Mouse (Mus musculus): ENCODE data around the gene Rab8a.

Rab8a gene

GRCm38 (mm10) chr8:72146056-72146455 is 14.9 kb upstream of the Rab8a start:
- in situ Hi-C loops (cut with MseI, MboI), result no loop called here

GRCm38 (mm10) chr8:72146556-72146955 is 14.4 kb upstream of the Rab8a start:
- in situ Hi-C loops (cut with MseI, MboI), result no loop called here

- in situ Hi-C loops (cut with MseI, MboI), result no loop called here
Measured at GRCm38 (mm10) chr8:72147266-72147665, 13.7 kb upstream of the Rab8a start.

GRCm38 (mm10) chr8:72149056-72149455 is 11.9 kb upstream of the Rab8a start:
- in situ Hi-C loops (cut with MseI, MboI), result no loop called here

- in situ Hi-C loops (cut with MseI, MboI), result no loop called here
Measured at GRCm38 (mm10) chr8:72151418-72152078, 9.5 kb upstream of the Rab8a start.

- in situ Hi-C loops (cut with MseI, MboI), result no loop called here
Measured at GRCm38 (mm10) chr8:72153382-72153781, 7.6 kb upstream of the Rab8a start.

GRCm38 (mm10) chr8:72158096-72158495 is 2.9 kb upstream of the Rab8a start:
- in situ Hi-C loops (cut with MseI, MboI), result no loop called here

GRCm38 (mm10) chr8:72158726-72159125 is 2.3 kb upstream of the Rab8a start:
- in situ Hi-C loops (cut with MseI, MboI), result no loop called here

GRCm38 (mm10) chr8:72160007-72160406 is 993 bp upstream of the Rab8a start:
- in situ Hi-C loops (cut with MseI, MboI), result no loop called here

- in situ Hi-C loops (cut with MseI, MboI), result no loop called here
Measured at GRCm38 (mm10) chr8:72162821-72163220, 1.8 kb downstream of the Rab8a start.

- in situ Hi-C loops (cut with MseI, MboI), result no loop called here
Measured at GRCm38 (mm10) chr8:72169098-72169668, 8.2 kb downstream of the Rab8a start.

GRCm38 (mm10) chr8:72169681-72170249 is 8.8 kb downstream of the Rab8a start:
- in situ Hi-C loops (cut with MseI, MboI), result no loop called here

GRCm38 (mm10) chr8:72177346-72177925 is 16.4 kb downstream of the Rab8a start:
- in situ Hi-C loops (cut with MseI, MboI), result no loop called here

GRCm38 (mm10) chr8:72183554-72184202 is 22.7 kb downstream of the Rab8a start:
- in situ Hi-C loops (cut with MseI, MboI), result no loop called here

- in situ Hi-C loops (cut with MseI, MboI), result no loop called here
Measured at GRCm38 (mm10) chr8:72187793-72188331, 26.9 kb downstream of the Rab8a start.

GRCm38 (mm10) chr8:72189417-72190214 is 28.6 kb downstream of the Rab8a start, which contains the start of gene Hsh2d:
TSS of gene Hsh2d (plus strand) at chr8:72189638.
- in situ Hi-C loops (cut with MseI, MboI), result no loop called here

GRCm38 (mm10) chr8:72190215-72190539 is 29.2 kb downstream of the Rab8a start:
- in situ Hi-C loops (cut with MseI, MboI), result no loop called here

- in situ Hi-C loops (cut with MseI, MboI), result no loop called here
Measured at GRCm38 (mm10) chr8:72192065-72192464, 31.1 kb downstream of the Rab8a start.

GRCm38 (mm10) chr8:72197997-72198396 is 37.0 kb downstream of the Rab8a start:
- in situ Hi-C loops (cut with MseI, MboI), result no loop called here

- in situ Hi-C loops (cut with MseI, MboI), result loop anchor here (10.0 to 25.0 kb wide), 2 partner anchors 204 to 1071 kb away; partner anchors contain the start of gene Cyp4f18 (in 1 of the 2)
Measured at GRCm38 (mm10) chr8:72208582-72208981, 47.6 kb downstream of the Rab8a start.

- in situ Hi-C loops (cut with MseI, MboI), result loop anchor here in 1 of 2 experiments (25.0 kb wide), 1 partner anchor 1073 kb away; no protein-coding TSS in a partner anchor
Measured at GRCm38 (mm10) chr8:72210222-72210621, 49.2 kb downstream of the Rab8a start.
